Mouse (Mus musculus): Measurements from ENCODE around the gene Olfr1383.
"Not testable (repeated sequence)": the region's sequence is repeated elsewhere in the genome, so short reads cannot be mapped to it uniquely, and the experiment has no call there.

DNA sequence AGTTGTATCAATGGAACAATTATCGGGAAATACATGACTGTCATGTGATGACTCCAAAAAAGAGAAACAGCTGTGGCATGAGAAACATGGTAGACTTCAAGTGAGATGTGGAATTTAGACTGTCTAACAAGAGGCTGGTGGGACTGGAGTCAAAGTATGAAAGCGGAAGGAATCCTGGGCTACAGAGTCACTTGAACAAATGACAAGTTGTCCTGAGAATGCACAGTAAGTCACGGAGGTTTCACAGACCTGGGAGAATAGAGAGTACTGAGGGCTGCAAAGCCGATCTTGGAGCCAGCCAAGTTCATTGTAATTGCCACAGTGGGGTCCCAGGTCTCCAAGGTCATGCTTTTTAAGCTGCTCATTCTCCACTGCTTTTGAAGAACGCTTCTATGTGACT is 37.1 kb downstream of the Olfr1383 start, which contains the start of gene Olfr1380:
- not testable (repeated sequence) for TF ChIP-seq CTCF (IDR thresholded peaks at IDR 0.05; ENCODE audit: control insufficient read depth, insufficient read depth, insufficient replicate concordance, low read depth, low read length); POLR2A (IDR thresholded peaks at IDR 0.05; ENCODE audit: control insufficient read depth, low read depth, low read length)

Measured in testis, adult 2 months (tissue).